Mouse (Mus musculus): ENCODE measurements around the gene Gm6993. TPM values are rescaled to one million over a fixed set of nuclear protein-coding genes. Genes with fewer than 3 reads are reported as not detected.

Gene Gm6993
- polyA plus RNA-seq, 1 experiment = not detected

DNA sequence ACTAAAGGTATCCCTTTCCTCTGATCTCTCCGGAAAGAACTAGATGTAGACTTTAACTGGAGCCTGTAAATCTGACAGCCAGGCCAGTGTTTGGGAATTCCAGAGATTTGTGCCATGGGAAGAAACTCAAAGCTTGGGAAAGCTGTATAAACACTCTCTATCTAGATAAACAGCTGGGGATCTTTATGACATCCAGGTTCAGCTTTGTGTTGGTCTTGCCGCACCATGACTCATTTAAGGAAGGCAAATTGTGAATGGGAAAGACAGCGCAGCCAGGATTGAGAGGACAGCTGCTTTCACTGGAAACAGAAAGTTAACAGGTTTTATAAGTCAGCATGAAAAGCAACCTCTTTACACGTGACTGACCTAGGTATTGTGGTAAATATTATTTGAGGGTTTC lies 11.7 kb downstream of the Gm6993 start:
- H3K4me3 ChIP-seq (replicated peaks) = no peak overlapping the region
- no peaks in the 10 kb centered on the region for H3K36me3 ChIP-seq (replicated peaks; ENCODE audit: low read length)
- TF ChIP-seq GATA1 (IDR thresholded peaks at IDR 0.05; ENCODE audit: borderline replicate concordance, low read length) (no peak), FLI1 (IDR thresholded peaks at IDR 0.05; ENCODE audit: low read length) (no peak)
- no peaks in the 10 kb centered on the region for H3K4me1 ChIP-seq
- no peaks in the 10 kb centered on the region for H3K27me3 ChIP-seq (replicated peaks)
- no peaks in the 10 kb centered on the region for H3K9me3 ChIP-seq

GRCm38 (mm10) chr12:31254978-31255377 lies 14.4 kb downstream of the Gm6993 start:
- H3K27me3 ChIP-seq (replicated peaks) = no peaks in the 10 kb centered on the region
- H3K36me3 ChIP-seq (replicated peaks; ENCODE audit: low read length) = no peaks in the 10 kb centered on the region
- no peaks in the 10 kb centered on the region for H3K4me1 ChIP-seq
- TF ChIP-seq GATA1 (IDR thresholded peaks at IDR 0.05; ENCODE audit: borderline replicate concordance, low read length) = no peak
- TF ChIP-seq FLI1 (IDR thresholded peaks at IDR 0.05; ENCODE audit: low read length) = no peak
- H3K4me3 ChIP-seq (replicated peaks) = no peak overlapping the region
- no peaks in the 10 kb centered on the region for H3K9me3 ChIP-seq

DNA sequence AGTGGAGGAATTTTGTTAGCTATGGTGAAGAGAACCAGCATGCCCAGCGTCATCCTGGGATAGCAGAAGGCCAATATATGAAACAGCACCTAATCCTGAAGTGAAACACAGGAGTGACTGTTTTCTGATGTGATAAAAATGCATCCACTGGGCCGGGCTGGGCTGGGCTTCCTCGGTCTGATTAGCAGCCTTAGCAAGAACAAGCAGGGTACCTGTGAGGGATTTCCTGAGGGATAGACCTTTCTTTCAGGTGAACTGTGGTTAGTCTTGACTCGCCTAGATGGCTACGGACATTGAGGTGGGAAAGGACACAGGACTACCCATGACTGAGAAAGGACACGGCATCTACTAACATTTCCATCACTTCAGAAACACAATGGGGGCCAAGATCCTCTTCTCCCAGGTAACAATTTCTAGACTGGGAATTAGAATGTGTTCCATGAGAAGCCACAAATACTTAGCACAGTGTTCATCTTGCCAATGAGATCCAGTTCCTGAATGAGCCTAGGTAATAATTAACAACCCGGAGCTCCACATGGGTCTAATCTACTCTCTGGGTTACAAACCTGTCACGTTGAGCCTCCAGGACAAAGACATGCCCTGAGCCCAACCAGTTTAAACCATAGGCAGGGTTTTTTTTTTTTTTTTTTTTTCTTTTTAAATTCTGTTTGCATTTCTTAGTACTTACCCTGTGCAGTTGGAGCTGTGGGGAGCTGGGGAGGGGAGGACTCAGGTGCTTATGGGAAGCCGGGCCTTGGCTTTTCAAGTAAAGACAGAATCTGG lies 15.7 kb downstream of the Gm6993 start:
- no peaks in the 10 kb centered on the region for H3K4me1 ChIP-seq
- no peaks in the 10 kb centered on the region for H3K9me3 ChIP-seq
- H3K36me3 ChIP-seq (replicated peaks; ENCODE audit: low read length) = no peaks in the 10 kb centered on the region
- H3K4me3 ChIP-seq (replicated peaks) = no peak overlapping the region
- no peak for TF ChIP-seq GATA1 (IDR thresholded peaks at IDR 0.05; ENCODE audit: borderline replicate concordance, low read length)
- TF ChIP-seq FLI1 (IDR thresholded peaks at IDR 0.05; ENCODE audit: low read length) = no peak
- H3K27me3 ChIP-seq (replicated peaks) = no peaks in the 10 kb centered on the region

DNA sequence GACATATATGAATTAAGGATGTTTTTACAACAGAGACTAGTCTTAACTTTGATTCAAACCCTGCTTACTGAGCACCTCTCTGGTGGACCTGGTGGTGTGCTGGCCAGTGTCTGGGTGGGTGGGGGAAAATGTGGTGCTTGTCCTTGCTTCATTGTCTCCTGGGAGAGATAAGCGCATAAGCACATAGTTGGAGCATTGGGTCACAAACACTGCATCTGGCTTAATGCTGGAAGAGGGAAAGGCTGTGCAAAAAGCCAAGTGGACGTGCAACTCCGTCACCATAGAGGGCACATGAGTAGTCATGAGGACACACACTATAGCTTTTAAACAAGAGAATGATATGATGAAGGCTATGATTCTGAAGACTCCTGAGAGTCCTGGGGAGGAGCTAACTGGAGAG lies 21.3 kb downstream of the Gm6993 start:
- no peaks in the 10 kb centered on the region for H3K36me3 ChIP-seq (replicated peaks; ENCODE audit: low read length)
- 0 out of 2 replicates have a peak, but pooled peaks cover 4% of the 10 kb centered on the region for H3K4me1 ChIP-seq
- TF ChIP-seq FLI1 (IDR thresholded peaks at IDR 0.05; ENCODE audit: low read length) (no peak), GATA1 (IDR thresholded peaks at IDR 0.05; ENCODE audit: borderline replicate concordance, low read length) (no peak)
- no peak overlapping the region for H3K4me3 ChIP-seq (replicated peaks)
- H3K27me3 ChIP-seq (replicated peaks) = peaks cover 43% of the 10 kb centered on the region
- no peaks in the 10 kb centered on the region for H3K9me3 ChIP-seq

- no peak for TF ChIP-seq FLI1 (IDR thresholded peaks at IDR 0.05; ENCODE audit: low read length)
- no peak for TF ChIP-seq GATA1 (IDR thresholded peaks at IDR 0.05; ENCODE audit: borderline replicate concordance, low read length)
- Histone ChIP-seq H3K4me3 (replicated peaks) (no peak overlapping the region), H3K36me3 (replicated peaks; ENCODE audit: low read length) (no peaks in the 10 kb centered on the region), H3K9me3 (no peaks in the 10 kb centered on the region), H3K4me1 (0 out of 2 replicates have a peak, but pooled peaks cover 4% of the 10 kb centered on the region), H3K27me3 (replicated peaks) (peaks cover 54% of the 10 kb centered on the region)
Observed at GRCm38 (mm10) chr12:31263921-31264320, 23.4 kb downstream of the Gm6993 start.

- Histone ChIP-seq H3K27me3 (replicated peaks) (peaks cover 56% of the 10 kb centered on the region), H3K36me3 (replicated peaks; ENCODE audit: low read length) (no peaks in the 10 kb centered on the region), H3K9me3 (0 out of 2 replicates have a peak, but pooled peaks cover under 1% of the 10 kb centered on the region), H3K4me3 (replicated peaks) (no peak within 1 kb of the TSS), H3K4me1 (0 out of 2 replicates have a peak, but pooled peaks cover 4% of the 10 kb centered on the region)
- no peak for TF ChIP-seq GATA1 (IDR thresholded peaks at IDR 0.05; ENCODE audit: borderline replicate concordance, low read length)
- no peak for TF ChIP-seq FLI1 (IDR thresholded peaks at IDR 0.05; ENCODE audit: low read length)
Observed at GRCm38 (mm10) chr12:31265005-31265721, 24.6 kb downstream of the Gm6993 start, which contains the start of gene Lamb1. Gene Lamb1 (plus strand): TSS chr12:31265234.

GRCm38 (mm10) chr12:31265722-31266431 lies 25.3 kb downstream of the Gm6993 start:
- no peak for TF ChIP-seq GATA1 (IDR thresholded peaks at IDR 0.05; ENCODE audit: borderline replicate concordance, low read length)
- TF ChIP-seq FLI1 (IDR thresholded peaks at IDR 0.05; ENCODE audit: low read length) = no peak
- Histone ChIP-seq H3K27me3 (replicated peaks) (peaks cover 60% of the 10 kb centered on the region), H3K9me3 (peaks cover 4% of the 10 kb centered on the region; the same call in 1 of the 2 replicates), H3K4me3 (replicated peaks) (no peak overlapping the region), H3K36me3 (replicated peaks; ENCODE audit: low read length) (no peaks in the 10 kb centered on the region), H3K4me1 (0 out of 2 replicates have a peak, but pooled peaks cover 4% of the 10 kb centered on the region)

GRCm38 (mm10) chr12:31266686-31267085 lies 26.1 kb downstream of the Gm6993 start:
- Histone ChIP-seq H3K36me3 (replicated peaks; ENCODE audit: low read length) (no peaks in the 10 kb centered on the region), H3K9me3 (peaks cover 4% of the 10 kb centered on the region; the same call in 1 of the 2 replicates), H3K4me1 (peaks cover 11% of the 10 kb centered on the region; the same call in 1 of the 2 replicates), H3K27me3 (replicated peaks) (peaks cover 60% of the 10 kb centered on the region), H3K4me3 (replicated peaks) (no peak overlapping the region)
- TF ChIP-seq FLI1 (IDR thresholded peaks at IDR 0.05; ENCODE audit: low read length) (no peak), GATA1 (IDR thresholded peaks at IDR 0.05; ENCODE audit: borderline replicate concordance, low read length) (no peak)

GRCm38 (mm10) chr12:31267363-31267762 lies 26.8 kb downstream of the Gm6993 start:
- peaks cover 14% of the 10 kb centered on the region; the same call in 1 of the 2 replicates for H3K4me1 ChIP-seq
- TF ChIP-seq GATA1 (IDR thresholded peaks at IDR 0.05; ENCODE audit: borderline replicate concordance, low read length) = no peak
- TF ChIP-seq FLI1 (IDR thresholded peaks at IDR 0.05; ENCODE audit: low read length) = no peak
- no peaks in the 10 kb centered on the region for H3K36me3 ChIP-seq (replicated peaks; ENCODE audit: low read length)
- H3K4me3 ChIP-seq (replicated peaks) = no peak overlapping the region
- H3K27me3 ChIP-seq (replicated peaks) = peaks cover 60% of the 10 kb centered on the region
- peaks cover 4% of the 10 kb centered on the region; the same call in 1 of the 2 replicates for H3K9me3 ChIP-seq

Data from megakaryocyte, embryonic 14.5 days (primary cell).